Mouse (Mus musculus) heart, postnatal 0 days (tissue): Measurements from ENCODE around the gene Alg12. TPM values are rescaled to one million over a fixed set of nuclear protein-coding genes. Genes with fewer than 3 reads are reported as not detected.
"Not testable (repeated sequence)": the region's sequence is repeated elsewhere in the genome, so short reads cannot be mapped to it uniquely, and the experiment has no call there.

Experiments
- ATAC-seq: fragments of 200-750 bp; cut with Nextera tagmentation; 2 replicates; pipeline ENCODE4 v1.8.0; 2017; ENCODE audit warnings: low read depth, moderate number of reproducible peaks, moderate library complexity; ENCODE audit not compliant: insufficient read depth
- DNase-seq: peaks from one replicate; pipeline ENCODE4 v3.0.0-alpha.2; 2016; ENCODE audit warnings: low spot score
- H3K27ac ChIP-seq: fragments of 300-500 bp; sonication (generic); 2 replicates; pipeline ENCODE4 v1.5.1; 2014; ENCODE audit warnings: low read depth, mild to moderate bottlenecking
- H3K27me3 ChIP-seq: fragments of 300-500 bp; sonication (generic); 2 replicates; pipeline ENCODE4 v1.6.1; 2014; ENCODE audit warnings: low read length, mixed read lengths; ENCODE audit not compliant: control insufficient read depth, insufficient read depth
- H3K36me3 ChIP-seq: fragments of 300-500 bp; sonication (generic); replicated peaks from 2 replicates; pipeline ENCODE4 v1.6.1; 2014; ENCODE audit warnings: low read length, mixed read lengths; ENCODE audit not compliant: control insufficient read depth, insufficient read depth
- H3K4me1 ChIP-seq: fragments of 300-500 bp; sonication (generic); 2 replicates; pipeline ENCODE4 v1.6.1; 2014; ENCODE audit warnings: antibody characterized with exemption; ENCODE audit not compliant: control insufficient read depth, insufficient read depth
- H3K4me2 ChIP-seq: fragments of 300-500 bp; sonication (generic); 2 replicates; pipeline ENCODE4 v1.6.1; 2014; ENCODE audit warnings: low read depth, mild to moderate bottlenecking, low read length, moderate library complexity
- H3K4me3 ChIP-seq: fragments of 300-500 bp; sonication (generic); 2 replicates; pipeline ENCODE4 v1.5.1; 2014; ENCODE audit warnings: low read depth, low read length
- H3K9ac ChIP-seq: fragments of 300-500 bp; sonication (generic); replicated peaks from 2 replicates; pipeline ENCODE4 v1.6.1; 2014; ENCODE audit warnings: low read depth, low read length, mixed read lengths
- H3K9me3 ChIP-seq: fragments of 300-500 bp; sonication (generic); replicated peaks from 2 replicates; pipeline ENCODE4 v1.6.1; 2016; ENCODE audit warnings: low read length; ENCODE audit not compliant: control insufficient read depth
- CTCF ChIP-seq: IDR thresholded peaks from 2 replicates; pipeline ENCODE4 v1.5.1; 2016; ENCODE audit warnings: antibody characterized with exemption, control low read depth, low read depth
- EP300 ChIP-seq: IDR thresholded peaks from 2 replicates; pipeline ENCODE4 v1.6.1; 2016; ENCODE audit warnings: antibody characterized with exemption, low read depth
- WGBS: fragments of 180-500 bp; shearing (Covaris S2); extraction: QIAGEN DNeasy Blood & Tissue Kit; methylation state at CpG from one replicate; pipeline ENCODE4 v1.1.7; 2014; 5-methylcytosine and 5-hydroxymethylcytosine counted together
- polyA plus RNA-seq: library from polyadenylated mRNA; unstranded; fragments of >200 nt; fragmentation: Nextera tagmentation; extraction: Ambion mirVana; gene quantifications from 2 replicates; pipeline ENCODE4 v1.2.1, GENCODE M21; 2015
- total RNA-seq: library from RNA; depleted of rRNA; stranded (reverse); fragments of >200 nt; gene quantifications from 2 replicates; pipeline ENCODE4 v1.2.3, GENCODE M21; 2014; ENCODE audit warnings: low replicate concordance

Alg12 gene
- total and polyA plus RNA-seq, 2 experiments from 2014 or later: 6.4 to 21.8 TPM

GRCm38 (mm10) chr15:88802348-88802747 is 16.8 kb downstream of the Alg12 start:
- Histone ChIP-seq H3K4me2 (no peak overlapping the region), H3K4me3 (no peak overlapping the region), H3K9me3 (no peaks in the 10 kb centered on the region), H3K9ac (no peak overlapping the region), H3K27me3 (no peaks in the 10 kb centered on the region), H3K27ac (no peak overlapping the region), H3K4me1 (no peaks in the 10 kb centered on the region), H3K36me3 (peaks cover 22% of the 10 kb centered on the region)
- no peak for ATAC-seq
- TF ChIP-seq EP300 (no peak), CTCF (no peak)
- no peak for DNase-seq
- 90% methylated on average over 6 of the region's 6 CpGs for WGBS

- Histone ChIP-seq H3K4me2 (no peak overlapping the region), H3K4me1 (no peaks in the 10 kb centered on the region), H3K27ac (no peak overlapping the region), H3K27me3 (no peaks in the 10 kb centered on the region), H3K4me3 (no peak overlapping the region), H3K36me3 (peaks cover 22% of the 10 kb centered on the region), H3K9ac (no peak overlapping the region), H3K9me3 (no peaks in the 10 kb centered on the region)
- no peak for ATAC-seq
- TF ChIP-seq CTCF (no peak), EP300 (no peak)
- WGBS: 84% methylated on average over 3 of the region's 3 CpGs
- DNase-seq: no peak
Measured at GRCm38 (mm10) chr15:88801903-88802302, 17.2 kb downstream of the Alg12 start.

GRCm38 (mm10) chr15:88800921-88801354 is 18.2 kb downstream of the Alg12 start:
- ATAC-seq: no peak
- H3K4me3 ChIP-seq: no peak overlapping the region

GRCm38 (mm10) chr15:88799950-88800371 is 19.2 kb downstream of the Alg12 start:
- Histone ChIP-seq H3K4me2 (no peak overlapping the region), H3K27me3 (no peaks in the 10 kb centered on the region), H3K4me1 (no peaks in the 10 kb centered on the region), H3K9ac (no peak overlapping the region), H3K4me3 (no peak overlapping the region), H3K36me3 (peaks cover 5% of the 10 kb centered on the region), H3K27ac (no peak overlapping the region), H3K9me3 (no peaks in the 10 kb centered on the region)
- no peak for ATAC-seq
- no peak for DNase-seq
- TF ChIP-seq CTCF (no peak), EP300 (no peak)
- WGBS: 75% methylated on average over 11 of the region's 11 CpGs

More at GRCm38 (mm10) chr15:88800921-88801354, 18.2 kb downstream of the Alg12 start:
- no peak overlapping the region for H3K27ac ChIP-seq
- no peak for DNase-seq
- no peak overlapping the region for H3K9ac ChIP-seq
- WGBS: 76% methylated on average over 6 of the region's 6 CpGs
- H3K9me3 ChIP-seq: no peaks in the 10 kb centered on the region
- TF ChIP-seq CTCF (no peak), EP300 (no peak)
- H3K36me3 ChIP-seq: peaks cover 15% of the 10 kb centered on the region
- H3K27me3 ChIP-seq: no peaks in the 10 kb centered on the region
- no peaks in the 10 kb centered on the region for H3K4me1 ChIP-seq
- H3K4me2 ChIP-seq: no peak overlapping the region

GRCm38 (mm10) chr15:88794729-88795128 is 24.4 kb downstream of the Alg12 start:
- ATAC-seq, H3K9me3 ChIP-seq, H3K27me3 ChIP-seq, H3K4me2 ChIP-seq, H3K4me1 ChIP-seq, DNase-seq, H3K9ac ChIP-seq, H3K27ac ChIP-seq, H3K36me3 ChIP-seq, H3K4me3 ChIP-seq: not testable (repeated sequence)
- 82% methylated on average over 5 of the region's 5 CpGs for WGBS

GRCm38 (mm10) chr15:88792140-88792850 is 26.8 kb downstream of the Alg12 start:
- no peaks in the 10 kb centered on the region for H3K27me3 ChIP-seq
- no peaks in the 10 kb centered on the region for H3K36me3 ChIP-seq
- no peak overlapping the region for H3K9ac ChIP-seq
- TF ChIP-seq EP300 (no peak), CTCF (no peak)
- no peak overlapping the region for H3K4me3 ChIP-seq
- no peak overlapping the region for H3K27ac ChIP-seq
- WGBS: 77% methylated on average over 4 of the region's 4 CpGs
- no peaks in the 10 kb centered on the region for H3K9me3 ChIP-seq
- H3K4me2 ChIP-seq: no peak overlapping the region
- DNase-seq (no peak), ATAC-seq (no peak)
- H3K4me1 ChIP-seq: no peaks in the 10 kb centered on the region

- 88% methylated on average over 5 of the region's 5 CpGs for WGBS
- not testable (repeated sequence) for ATAC-seq, H3K27me3 ChIP-seq, H3K9ac ChIP-seq, H3K36me3 ChIP-seq, H3K27ac ChIP-seq, H3K4me3 ChIP-seq, H3K9me3 ChIP-seq, H3K4me1 ChIP-seq, H3K4me2 ChIP-seq, DNase-seq
Measured at GRCm38 (mm10) chr15:88774630-88775029, 44.5 kb downstream of the Alg12 start.
